Mouse (Mus musculus) layer of hippocampus, adult 9-11 months (tissue): ENCODE results near the gene Nck1.

Experiments
- DNase-seq: peaks from one replicate; pipeline ENCODE4 v3.0.0; 2022

The Nck1 gene

DNA sequence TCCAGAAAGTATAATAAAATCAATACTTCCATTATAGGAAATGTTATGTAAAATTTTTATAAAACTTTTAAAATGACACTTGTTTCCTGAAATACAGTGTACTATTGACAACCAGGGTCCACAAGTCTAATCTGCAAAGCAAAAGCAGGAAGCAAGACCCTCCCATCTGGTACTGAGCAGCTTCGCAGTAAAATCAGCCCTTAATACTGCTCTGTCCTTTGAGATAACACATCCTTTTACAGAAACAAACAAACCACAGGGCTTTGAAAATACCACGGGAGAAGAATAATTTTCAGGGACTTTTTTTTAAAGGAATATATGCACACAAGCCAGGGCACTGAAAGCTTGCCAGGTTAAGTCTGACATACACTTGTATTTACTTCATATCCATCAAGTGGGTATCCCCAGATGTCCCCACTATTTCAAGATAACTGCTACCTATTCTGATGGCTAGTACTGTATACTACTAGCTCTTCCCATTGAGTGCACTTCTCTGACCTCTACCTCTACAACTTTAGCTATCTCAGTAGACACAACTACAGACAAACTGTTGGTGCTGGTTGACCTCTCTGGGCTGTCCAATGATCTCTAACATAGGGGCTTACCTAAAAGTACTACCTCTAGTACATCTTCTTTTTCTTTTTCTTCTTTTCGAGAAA is 13.0 kb downstream of the Nck1 start:
- no peak for DNase-seq

DNA sequence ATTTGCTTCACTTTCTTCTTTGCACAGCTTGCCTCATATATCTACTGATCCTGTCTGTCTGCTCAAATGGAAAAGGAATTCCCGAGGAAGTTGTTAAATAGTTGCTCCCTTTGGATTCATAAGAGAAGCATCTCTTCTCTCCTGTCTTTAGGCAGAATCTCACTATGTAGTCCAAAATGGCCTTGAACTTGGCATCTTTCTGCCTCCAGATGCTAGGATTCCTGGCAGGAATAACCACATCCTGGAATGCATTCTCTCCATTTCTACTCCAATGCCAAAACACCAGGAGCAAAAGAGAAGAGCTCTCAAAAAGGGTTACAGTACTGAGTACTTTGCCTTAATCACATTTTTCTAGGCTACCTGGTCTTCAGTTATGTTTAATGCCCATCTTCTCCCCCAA is 14.6 kb downstream of the Nck1 start:
- DNase-seq, result no peak

DNA sequence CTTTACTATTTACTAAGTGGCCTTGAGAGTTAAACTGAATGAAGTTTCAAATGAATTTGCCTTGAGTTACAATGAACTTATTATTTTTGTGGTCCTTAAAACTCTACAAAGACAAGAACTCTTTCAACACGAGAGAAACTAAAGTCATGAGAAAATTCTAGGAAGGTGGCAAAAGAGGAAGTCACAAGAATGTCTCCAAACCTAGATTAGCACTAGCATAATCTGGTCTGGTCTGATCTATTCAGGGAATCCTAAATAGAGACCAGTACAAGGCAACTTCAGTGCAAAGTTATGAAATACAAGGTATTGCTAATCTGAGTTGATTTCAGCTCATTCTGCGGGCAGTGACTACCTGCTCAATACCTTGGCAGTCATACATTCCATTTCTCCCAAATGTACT is 20.7 kb downstream of the Nck1 start:
- no peak for DNase-seq

DNA sequence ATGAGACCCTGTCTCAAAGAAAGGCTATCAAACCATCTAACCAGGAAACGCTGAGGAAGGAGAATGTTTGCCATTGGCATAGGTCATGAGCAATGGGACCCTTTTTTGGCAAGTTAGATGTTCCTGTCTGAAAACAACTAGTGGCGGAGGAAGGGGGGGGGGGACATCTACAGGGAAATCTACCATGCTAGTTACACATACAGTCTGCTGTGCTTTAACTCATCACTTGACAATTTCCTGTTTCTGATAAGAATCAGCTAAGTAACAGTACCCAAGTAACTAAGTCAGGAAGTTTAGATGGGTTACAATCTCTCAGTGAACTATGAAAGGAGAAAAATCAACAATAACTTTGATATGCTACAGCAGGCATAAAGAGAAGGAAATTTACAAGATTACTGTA is 23.9 kb downstream of the Nck1 start:
- no peak for DNase-seq

DNA sequence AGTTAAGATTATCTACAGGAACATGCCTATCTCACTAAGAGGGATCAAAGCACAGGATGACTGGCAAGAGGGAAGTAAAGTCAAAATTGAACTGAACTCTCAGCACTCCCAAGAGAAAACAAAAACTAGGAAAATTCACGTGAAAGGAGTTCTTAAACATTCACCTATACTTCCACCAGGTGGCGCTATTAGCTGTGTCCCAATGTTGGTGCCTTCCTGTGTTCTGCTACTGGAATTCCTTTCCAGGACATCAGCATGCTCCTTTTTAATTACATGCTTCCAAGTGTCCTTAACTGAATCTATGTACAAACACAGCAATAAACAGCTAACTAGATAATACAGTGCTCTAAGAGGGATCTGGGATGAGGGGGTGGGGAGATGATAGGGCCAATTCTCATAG is 25.3 kb downstream of the Nck1 start:
- DNase-seq, result peak; percentile 18

DNA sequence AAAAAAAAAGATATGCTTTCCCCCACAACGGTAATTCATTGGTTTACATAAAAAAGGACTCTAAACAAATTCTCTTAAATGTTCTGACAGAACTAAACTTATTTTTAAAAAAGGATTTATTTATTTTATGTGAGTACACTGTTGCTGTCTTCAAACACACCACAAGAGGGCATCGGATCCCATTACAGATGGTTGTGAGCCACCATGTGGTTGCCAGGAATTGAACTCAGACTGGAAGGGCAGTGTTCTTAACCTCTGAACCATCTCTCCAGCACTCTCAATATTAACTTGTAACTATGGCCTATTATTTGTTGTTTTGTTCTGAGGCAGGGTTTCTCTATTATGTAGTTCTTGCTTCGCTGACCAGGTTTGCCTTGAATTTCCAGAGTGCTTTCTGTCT is 25.9 kb downstream of the Nck1 start:
- no peak for DNase-seq

DNA sequence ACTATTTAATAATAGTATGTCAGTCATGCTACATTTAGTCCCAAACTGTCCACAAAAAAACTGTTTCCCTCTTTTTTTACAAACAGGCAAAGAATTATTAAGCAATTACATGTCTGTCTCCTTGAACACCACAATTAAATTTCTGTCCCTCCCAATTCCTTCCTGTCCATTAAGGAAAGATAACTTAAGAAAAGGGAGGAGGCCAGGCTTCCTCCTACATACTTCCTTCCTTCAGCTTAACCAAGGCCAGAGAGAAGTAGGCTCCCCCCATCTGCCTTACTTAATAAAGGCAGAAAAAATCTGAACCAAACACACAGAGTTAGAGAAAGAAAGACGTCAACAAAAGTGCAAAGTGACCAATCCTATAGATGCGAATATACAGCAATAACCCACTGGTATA is 38.4 kb downstream of the Nck1 start:
- no peak for DNase-seq

DNA sequence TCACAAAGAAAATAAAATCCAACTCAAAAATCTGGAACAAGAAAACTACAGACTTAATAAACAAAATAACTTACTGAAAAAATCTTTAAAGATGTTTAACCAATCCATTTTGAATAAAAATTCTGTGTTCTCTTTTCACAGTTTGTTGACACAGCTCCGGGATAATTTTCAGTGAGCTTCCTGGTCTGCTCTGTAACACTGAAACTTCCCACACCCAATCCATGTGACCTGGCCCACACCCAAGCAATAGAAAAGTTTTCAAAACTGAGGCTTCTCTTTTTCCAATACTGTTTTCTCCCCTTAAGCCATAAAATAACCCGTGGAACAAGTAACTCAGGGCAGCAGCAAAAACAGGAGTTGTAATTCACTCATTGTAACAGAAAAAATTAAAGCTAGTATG is 39.3 kb downstream of the Nck1 start:
- no peak for DNase-seq

DNA sequence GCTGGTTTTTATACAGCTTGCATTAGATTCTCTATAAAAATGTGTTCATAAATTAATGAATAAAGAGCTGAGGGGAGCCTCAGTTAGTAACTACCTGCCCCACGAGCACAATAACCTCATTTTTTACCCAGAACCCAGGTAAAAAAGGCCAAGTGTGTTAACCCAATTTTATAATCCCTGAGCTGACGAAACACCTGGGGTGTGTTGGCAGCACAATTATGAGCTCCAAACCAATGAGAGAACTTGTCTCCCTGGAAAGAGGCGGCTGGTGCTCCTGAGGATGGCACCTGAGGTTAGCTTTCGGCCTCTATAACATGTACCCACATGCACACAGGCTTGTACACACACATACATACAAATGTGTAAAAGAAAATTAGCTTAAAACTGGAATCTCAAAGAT is 40.4 kb downstream of the Nck1 start:
- DNase-seq, result no peak

DNA sequence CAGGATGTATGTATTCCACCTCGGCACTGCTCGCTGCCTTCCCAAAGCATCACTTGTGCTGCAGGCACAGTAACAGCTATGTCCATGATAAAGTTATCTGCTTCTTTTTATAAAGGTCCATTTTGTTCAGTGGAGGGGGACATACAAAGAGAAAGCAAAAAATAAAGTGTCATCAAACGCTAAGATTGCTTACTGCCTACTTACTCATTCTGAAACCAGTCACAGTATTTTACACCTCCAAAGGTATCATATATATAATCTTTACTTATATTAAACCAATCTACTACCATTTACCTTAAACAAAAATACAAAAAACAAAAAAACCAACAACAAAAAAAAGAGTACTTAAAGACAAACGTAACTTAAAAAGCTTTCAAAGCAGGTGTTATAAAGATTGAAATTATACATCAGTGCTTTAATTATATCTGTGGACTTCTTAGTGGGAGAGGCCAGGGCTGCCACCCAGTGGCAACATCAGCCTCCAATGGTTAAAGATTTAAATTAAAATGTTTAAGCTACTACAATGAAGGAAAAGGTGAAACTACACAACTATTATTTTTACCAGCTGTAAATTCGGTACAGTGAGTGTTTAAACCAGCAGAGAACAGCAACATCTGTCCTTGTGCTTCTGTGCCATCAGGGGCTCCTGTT is 52.2 kb downstream of the Nck1 start:
- no peak for DNase-seq

DNA sequence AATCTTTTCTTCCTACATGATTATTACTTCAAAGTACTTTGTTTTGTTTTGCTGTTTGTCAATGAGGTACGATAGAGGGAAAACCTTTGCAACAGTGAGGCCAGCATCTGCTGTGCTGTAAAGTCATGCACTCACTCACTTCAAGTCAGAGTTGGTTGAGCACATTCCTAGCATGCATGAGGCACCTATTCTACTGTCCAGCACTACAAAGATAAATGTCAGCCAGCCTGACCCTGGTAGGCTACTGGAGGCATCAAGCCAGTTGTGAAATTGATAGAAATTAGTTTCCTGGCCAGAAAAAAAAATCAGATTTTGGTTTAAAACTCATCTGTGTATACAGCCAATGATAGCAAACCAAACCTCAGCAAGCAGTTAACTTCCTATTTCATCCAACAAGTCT is 54.5 kb downstream of the Nck1 start:
- DNase-seq, result no peak

DNA sequence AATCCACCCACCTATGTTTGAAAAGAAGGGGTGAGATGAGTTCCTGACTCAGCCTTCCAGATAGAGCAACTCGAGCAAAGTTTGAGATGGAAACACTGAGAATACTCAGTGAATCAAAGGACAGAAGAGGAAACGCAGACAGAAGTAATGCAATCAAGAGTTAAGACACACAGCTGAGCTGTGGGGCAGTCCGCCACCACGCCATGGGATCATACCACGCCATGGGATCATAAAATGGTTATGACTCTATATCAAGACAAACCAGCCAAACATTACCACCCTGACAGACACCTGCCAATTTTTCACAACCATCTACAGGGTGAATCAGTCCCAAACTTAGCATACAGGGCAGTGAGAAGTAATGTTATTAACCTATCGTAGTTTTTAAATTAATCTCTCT is 57.0 kb downstream of the Nck1 start:
- DNase-seq, result no peak

DNA sequence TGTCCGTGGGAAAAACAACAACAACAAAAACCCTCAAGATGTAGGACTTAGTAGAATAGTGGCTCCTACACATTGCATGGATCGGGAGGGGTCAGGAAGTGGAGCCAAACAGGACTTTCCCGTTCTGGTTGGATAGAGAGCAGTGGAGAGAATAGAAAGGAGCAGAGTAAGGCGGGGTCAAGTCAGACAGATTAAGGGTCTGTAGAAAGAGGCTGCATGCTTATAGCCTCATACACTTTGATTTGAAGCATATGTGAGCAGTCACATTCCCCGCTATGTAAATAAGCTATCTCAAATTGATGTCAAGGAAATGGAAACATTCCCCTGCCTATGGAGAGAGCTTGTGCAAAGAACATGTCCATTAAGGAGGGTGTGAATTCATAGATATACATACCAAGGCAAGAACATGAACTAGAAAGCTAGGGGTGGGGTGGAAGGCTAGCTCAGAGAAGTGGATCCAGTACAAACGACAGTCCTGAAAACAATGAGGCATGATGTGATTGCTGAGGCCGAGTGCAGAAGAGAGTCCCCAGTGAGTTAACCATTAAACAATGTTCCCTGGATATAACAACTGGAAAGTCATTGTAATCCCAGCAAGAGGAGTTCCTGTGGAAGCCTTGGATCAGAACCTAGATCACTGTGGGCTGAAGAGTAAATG is 57.7 kb downstream of the Nck1 start:
- DNase-seq, result no peak

DNA sequence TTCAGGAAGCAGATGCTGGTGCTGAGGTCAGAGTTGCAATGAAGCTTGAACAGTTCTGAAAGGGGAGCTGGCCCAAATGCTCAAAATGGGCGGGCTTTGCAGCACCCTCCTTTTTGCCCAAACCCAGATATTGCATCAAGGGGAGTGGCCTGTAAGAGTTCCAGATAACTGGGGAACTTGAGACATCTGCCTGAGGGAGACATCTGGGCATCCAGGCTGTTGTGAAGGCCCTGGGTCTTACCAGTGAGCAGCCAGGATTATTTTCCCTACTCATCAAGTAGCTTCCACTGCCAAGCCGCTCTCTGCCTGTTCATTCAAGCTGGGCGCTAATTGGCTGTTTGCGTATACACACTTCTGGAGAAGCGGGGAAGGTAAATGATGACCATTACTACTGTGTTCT is 59.5 kb downstream of the Nck1 start, which contains the start of gene Il20rb:
TSS of gene Il20rb (minus strand) at position 358 of the 400 bp plus-strand sequence.
- DNase-seq, result no peak

DNA sequence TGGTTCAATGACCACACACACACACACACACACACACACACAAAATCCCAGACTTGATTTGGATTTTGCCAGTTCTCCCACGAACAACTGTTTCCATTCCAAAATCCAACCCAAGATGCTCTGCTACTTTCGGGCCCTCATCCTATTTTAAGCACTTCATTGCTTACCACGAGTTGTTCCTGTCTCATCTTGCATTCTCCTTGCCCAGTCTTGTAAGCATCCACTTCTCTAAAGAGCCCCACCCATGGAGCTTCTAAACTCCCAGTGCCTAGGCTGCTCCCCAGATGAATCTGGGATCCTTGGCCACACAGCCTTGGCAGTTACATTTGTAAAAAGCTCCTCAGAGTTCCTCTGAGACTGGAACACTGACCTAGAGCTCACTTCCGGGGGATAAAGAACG is 62.6 kb downstream of the Nck1 start:
- DNase-seq, result no peak

DNA sequence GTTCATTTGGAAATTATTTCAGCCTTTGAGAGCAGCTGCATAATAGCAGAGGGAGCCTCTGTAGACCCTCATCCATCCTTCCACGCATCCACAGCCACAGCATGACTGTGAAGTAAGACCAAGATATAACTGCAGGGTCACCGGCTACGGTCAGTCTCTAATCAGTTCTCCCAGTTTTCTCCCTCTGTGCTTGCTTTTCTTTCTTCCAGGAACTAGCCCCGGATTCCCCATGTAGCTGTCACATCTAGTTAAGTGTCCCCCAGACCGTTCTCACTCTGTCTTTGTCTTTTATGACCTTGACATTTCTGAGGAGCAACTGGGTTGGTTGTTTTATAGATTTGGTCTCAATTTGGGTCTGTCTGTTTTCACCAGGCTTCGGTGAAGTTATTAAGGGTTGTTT is 64.3 kb downstream of the Nck1 start:
- DNase-seq, result no peak

DNA sequence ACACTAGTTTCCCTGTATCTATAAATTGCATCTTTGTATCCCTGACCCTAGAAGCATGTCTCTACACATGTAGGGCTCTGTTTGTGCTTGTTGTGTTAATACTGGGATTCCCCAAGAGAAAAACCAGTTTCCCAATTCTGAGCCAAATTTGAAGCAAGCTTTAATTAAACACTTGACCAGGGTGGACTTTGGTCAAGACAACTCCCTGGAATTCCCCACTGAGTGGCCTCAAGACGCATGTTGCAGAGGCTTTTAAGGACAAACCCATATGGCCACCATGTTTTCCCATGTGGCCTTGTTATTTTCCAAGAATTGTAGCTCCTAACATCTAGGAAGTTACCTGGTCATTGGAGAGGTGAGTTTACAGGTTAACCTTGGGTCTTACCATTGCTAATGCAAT is 71.9 kb downstream of the Nck1 start:
- no peak for DNase-seq

DNA sequence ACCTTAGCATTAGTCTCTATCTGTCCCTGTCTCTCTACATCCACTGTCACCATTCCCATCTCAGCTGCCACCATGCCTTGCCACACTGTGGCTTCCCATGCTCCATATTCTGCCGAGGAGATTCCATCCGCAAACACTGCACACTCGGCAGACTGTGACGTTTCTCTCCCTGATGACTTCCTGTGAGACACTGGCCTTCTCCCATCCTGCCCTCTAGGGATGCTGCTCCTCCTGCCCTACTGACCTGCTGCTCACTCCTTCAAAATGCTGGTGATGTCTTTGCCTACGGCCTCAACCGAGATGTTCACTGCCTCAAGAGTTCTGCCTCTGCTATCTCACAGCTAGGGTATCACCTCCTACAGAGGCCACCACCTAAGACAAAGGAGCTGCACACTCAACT is 72.6 kb downstream of the Nck1 start:
- no peak for DNase-seq

DNA sequence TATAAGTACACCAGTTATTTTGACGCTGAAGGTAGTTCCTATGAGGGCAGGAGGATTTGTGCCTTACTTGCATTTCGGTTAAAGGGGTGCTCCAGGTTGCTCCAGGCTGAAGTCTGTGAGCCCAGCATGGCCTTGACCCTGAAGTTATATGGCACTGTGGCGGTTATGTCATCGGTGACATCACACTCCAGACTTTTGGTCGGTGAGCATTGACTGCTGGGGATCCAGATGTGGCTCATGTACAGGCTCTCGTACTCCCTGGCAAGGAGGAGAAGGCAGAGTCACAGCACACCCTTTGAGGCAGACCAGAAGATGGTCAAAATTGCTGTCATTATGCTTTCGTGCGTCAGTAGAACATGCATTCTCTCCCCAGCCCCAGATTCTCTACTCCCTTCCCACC is 73.0 kb downstream of the Nck1 start:
- no peak for DNase-seq

DNA sequence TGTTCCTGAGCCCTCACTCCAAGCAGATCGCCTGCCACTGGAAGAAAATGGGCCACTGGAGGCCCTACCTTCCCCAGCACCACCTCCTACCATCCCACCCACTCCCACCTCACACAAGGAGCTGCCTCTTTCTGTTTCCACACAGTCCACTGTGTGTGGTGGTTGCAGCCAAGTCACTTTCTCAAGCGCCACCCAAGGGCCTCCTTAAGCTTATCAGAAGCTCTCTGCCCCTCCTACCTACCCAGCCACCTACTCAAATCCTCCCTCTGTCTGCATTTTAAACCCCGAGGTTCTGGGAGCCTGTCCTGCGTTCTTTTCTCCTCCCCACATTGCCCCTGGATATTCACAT is 74.4 kb downstream of the Nck1 start:
- no peak for DNase-seq

DNA sequence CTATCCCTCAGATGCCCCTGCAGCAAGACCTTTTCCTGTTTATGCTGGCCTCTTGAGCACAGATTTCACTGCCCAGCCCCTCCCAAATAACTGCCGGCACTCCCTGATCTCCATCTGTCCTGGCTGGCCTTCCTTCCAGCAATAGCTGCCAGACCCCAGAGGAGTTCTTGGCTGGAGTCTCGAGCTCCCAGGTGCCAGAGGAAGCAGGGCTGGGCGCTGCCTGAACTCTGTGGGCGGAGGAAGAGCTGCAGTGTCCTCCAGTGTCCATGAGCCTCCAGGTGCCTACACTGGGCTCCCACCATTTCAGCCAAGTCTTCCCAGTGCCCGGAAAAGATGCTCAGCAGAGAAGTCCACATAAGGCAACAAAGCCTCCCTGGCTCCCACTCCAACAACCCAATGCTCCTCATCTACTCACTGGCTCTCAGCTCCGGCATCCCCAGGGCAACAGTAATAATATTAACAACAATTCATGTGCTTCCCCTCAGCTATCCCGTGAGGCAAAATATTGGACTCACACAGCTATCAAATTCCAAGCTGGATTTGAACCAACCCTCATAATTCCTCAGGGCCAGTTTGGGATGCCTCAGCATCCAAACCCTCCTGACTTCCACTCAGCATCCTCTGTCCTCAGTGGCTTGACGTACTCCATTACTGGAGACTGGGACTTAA is 74.9 kb downstream of the Nck1 start:
- DNase-seq, result no peak

DNA sequence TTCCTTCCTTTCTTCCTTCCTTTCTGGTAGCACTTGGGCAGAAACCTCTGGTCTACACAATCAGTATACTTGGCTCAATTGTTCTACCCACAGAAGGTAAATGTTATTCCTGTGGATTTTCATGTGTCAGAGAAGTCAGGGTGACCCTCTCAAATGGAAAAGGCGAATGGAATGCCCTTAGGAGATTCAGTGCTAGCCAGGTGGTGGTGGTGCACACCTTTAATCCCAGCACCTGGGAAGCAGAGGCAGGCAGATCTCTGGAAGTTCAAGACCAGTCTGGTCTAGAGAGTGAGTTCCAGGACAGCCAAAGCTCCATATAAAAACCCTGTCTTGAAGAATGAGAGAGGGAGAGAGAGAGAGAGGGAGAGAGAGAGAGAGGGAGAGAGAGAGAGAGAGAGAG is 75.7 kb downstream of the Nck1 start:
- no peak for DNase-seq

DNA sequence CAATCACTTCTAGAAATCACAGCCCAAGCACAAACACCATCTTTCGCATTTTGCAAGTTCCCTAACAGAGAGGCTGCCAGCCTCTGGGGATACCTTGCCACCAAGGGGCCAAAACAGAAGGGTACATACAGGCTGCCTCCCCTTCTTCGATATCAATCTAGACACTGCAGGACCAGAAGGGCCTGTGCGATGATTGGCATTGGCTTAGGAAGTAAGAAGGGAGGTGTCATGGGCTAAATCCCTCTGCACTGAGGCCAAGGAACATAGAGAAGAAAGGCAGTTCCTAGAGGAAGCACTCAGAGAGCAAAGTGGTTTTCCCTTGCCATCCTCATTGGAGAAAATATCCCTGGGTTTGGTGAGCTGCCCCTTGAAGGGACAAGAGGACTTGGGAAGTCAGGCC is 76.3 kb downstream of the Nck1 start:
- DNase-seq, result no peak

DNA sequence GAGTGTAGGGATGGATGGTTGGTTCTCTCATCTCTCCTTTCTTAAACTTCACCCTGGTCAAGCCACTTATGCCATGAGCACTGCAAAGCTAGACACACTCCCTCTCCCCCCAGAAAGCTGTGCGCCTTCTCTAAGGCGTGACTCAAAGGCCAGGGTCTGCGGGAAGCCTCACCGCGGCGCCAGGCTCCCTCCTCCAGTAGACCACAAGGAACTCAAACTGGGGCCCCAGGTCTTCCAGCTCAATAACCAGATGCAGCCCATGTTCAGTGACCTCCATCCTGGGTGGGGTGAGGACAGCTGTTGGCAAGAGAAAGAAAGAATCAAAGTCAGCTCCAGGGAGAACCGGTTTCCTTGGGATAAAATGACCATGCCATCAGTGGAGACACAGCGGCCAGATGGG is 77.8 kb downstream of the Nck1 start:
- no peak for DNase-seq
